Mouse (Mus musculus) left cerebral cortex, adult 18-20 months (tissue): Measurements from ENCODE around the gene Vamp9. TPM values are rescaled to one million over a fixed set of nuclear protein-coding genes. Genes with fewer than 3 reads are reported as not detected.

Experiments used
- DNase-seq, 2 experiments: peaks; one replicate each; pipeline ENCODE4 v3.0.0; 2021 to 2022; ENCODE audit warnings: low spot score in 2 of 2, mixed read lengths in 1 of 2
- total RNA-seq, 2 experiments: library from RNA; stranded (reverse); gene quantifications; 2 replicates each; pipeline ENCODE4 v1.2.3; 2021

Vamp9 gene
- total RNA-seq, 2 experiments from 2014 or later, result 1.6 TPM

GRCm38 (mm10) chr5:99941273-99941672, 35.2 kb downstream of the Vamp9 start:
- no peak for DNase-seq

DNA sequence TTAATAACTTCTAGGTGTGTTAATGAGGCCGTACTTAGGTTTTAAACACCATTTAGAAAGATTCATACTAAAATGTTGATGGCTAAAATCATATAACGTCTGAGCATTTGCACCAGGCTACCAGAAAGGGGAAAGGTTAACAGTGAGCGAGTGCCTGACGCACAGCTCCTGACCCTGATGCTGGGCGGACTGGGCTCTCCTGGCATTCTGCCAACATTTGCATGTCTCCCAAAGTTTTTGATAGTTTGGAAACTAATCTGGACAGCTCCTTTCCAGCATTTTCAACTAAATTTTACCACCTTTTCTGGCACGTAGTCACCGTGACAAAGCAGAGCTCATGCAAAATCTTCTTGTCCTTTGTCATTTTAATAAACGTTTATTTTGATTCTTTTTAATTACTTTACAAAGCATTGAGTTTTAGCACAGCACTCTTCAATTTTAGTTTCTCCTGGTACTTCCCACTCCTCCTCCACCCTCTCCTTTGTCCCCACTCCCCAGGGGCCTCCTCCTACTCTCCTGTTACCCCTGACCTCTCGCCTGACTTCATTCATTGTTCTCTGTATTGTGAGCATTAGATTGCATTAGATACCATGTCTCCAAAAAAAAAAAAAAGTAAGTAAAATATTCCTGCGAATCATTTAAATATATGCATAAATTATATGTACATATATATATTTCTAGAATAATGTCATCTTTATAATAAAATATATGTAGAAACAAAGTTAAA, 35.9 kb downstream of the Vamp9 start:
- DNase-seq, result no peak

DNA sequence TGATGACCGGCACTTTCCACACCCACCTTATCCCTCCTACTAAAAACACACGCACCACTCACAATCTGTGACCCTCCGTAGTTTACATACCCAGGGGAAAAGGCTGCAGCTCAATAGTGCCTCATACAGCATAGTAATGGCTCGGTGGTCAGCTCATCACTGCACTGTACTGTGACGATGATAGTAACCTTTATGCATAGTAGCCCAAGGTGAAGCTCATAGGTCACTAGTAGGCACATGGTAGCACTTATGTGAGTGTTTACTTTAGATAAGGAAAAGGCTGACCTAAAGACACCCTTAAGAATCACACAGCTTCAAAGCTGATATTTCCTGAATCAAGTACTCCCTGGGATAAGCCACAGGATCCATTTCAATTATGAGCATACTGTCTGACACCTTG, 46.5 kb downstream of the Vamp9 start:
- no peak for DNase-seq

GRCm38 (mm10) chr5:99953883-99954282, 47.8 kb downstream of the Vamp9 start:
- DNase-seq, result no peak

- DNase-seq, result no peak
Observed at GRCm38 (mm10) chr5:99958666-99959065, 52.6 kb downstream of the Vamp9 start.

DNA sequence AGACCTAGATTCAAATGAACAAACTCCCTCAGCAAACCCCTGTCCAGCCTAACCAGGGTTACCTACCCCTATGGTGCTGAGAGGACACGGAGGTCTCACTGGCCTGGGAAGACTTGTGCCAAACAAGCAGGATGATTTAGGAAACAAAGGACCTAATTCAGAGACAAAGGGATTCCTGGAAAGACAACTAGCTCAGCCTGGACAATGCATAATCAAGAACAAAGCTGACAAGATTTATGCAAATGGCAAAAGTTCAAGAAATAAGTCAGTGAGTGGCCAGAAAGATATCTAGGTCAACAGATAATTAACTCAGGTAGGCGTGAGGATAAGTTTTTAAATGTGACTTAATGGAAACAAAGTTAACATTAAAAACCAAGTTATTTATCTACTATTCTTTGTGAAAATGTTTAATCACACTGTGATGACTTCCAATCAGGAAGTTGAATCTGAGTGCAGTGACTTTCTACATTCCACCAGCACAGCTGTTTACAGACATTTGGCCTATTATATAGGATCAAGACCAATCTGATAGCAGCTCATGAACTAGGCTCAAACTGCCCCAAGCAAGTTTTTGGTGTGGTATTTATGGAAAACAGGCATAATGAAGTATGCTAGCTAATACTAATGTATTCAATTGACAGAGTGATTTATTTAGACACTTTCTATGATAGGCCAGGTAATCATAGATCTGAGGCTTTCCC, 53.3 kb downstream of the Vamp9 start:
- no peak for DNase-seq

GRCm38 (mm10) chr5:99959960-99960359, 53.9 kb downstream of the Vamp9 start:
- no peak for DNase-seq

DNA sequence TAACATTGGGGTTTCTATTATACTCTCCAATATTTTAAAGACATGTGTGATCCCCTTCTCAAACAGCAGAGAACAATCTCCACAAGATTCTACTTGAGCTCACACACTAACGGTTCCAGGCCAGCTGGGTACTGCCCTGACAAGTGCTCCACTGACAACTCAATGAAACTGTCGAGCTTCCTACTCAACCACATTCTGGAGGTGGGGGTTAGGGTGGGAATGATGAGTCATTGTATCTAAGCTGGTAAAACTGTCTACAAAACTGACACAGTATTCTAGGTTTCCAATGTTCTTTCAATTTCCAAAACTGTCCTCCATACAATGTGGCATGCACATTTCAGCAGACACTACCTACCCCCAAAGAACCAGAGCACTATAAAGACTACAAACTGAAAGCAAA, 67.9 kb downstream of the Vamp9 start:
- DNase-seq, result no peak

- no peak for DNase-seq
Observed at GRCm38 (mm10) chr5:99975061-99975460, 69.0 kb downstream of the Vamp9 start.

GRCm38 (mm10) chr5:99975776-99976175, 69.7 kb downstream of the Vamp9 start:
- DNase-seq, result no peak

- no peak for DNase-seq
Observed at GRCm38 (mm10) chr5:99976334-99976955, 70.4 kb downstream of the Vamp9 start.

DNA sequence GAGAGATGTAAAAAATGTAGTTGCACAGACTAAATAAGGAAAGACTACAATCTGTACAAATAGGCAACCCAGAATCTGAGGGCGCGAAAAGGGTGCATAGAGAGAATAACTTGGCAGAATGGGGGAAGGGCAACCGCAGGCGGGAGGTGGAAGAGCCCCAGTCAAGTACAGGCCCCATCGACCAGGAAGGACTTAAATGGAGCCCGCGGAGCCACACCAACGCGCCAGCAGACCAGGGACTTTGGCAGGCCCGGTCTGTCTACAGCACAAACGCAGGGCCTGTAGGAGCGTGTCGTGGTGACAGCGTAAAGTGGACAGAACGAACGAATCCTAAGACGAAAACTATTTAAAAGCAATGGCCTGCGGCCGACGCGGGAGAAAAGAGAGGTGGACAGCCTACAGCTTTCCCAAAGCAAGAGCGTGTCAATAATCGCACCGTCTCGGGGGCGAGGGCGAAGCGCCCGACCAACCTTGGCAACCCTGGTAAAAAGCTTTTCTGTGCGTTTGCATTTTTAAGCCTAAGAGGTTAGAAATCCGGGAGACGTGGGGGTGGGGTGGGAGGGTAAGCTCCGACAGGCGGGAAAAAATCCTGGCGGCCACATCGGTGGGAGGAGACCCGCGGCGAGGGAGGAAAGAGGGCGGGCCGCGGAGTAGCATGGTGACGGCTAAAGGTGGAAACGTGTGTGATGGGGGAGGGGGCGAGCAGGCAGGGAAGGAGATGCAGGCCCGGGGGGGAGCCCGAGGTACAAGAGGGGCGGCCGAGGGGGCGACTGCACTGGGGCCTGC, 71.7 kb downstream of the Vamp9 start:
- peak; percentile 64 to 66 for DNase-seq

GRCm38 (mm10) chr5:99978699-99979442, 72.8 kb downstream of the Vamp9 start, which contains the start of the genes Hnrnpd and 4930524J08Rik:
TSS of gene Hnrnpd (minus strand) at chr5:99978938.
TSS of gene 4930524J08Rik (plus strand) at chr5:99979061.
- DNase-seq, result peak; percentile 87 to 95

DNA sequence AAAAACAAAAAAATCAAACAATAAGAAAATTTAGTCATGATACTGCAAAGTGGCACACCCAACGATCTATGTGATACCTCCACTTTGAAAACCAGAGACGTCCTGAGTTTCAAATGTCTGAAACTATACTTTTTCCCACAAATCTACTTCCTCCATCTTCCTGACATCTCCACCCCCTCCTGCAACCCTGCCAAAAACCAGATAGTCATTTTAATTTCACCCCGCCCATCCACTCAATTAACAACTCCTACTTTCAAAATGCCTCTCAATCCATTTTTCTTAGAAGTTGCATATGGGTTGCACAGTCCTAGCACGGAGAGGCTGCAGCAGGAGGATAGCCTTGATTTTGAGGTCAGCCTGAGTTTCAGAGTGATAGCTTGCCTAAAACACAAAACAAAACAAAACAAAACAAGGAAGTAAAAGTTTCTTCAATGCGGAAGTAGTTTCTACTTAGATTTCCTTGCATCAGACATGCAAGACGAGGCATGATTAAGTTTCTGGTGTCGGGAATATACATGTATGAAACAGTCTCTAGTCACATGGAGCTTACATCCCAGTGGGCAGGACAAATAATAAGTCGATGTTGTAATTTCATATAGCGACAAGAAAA, 77.5 kb downstream of the Vamp9 start:
- DNase-seq, result no peak

DNA sequence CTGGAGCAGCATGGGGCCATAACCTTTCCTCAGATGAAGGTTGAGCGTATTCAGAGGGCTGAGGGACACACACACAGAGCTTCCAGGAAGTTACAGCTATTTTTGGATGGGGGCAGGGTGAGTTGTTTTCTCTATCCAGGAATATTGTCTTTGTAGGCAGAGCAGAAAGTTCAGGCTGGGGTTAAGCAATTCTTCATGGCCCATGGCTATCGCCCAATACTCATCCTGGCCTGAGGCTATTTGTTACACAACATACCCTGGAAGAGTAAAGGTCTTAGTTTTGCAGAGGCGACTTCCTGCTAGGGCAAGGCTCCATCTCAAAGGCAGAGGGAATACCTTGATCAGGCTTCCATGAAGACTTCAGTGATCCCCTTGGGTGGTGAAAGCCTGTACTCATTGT, 88.1 kb downstream of the Vamp9 start:
- DNase-seq, result no peak

DNA sequence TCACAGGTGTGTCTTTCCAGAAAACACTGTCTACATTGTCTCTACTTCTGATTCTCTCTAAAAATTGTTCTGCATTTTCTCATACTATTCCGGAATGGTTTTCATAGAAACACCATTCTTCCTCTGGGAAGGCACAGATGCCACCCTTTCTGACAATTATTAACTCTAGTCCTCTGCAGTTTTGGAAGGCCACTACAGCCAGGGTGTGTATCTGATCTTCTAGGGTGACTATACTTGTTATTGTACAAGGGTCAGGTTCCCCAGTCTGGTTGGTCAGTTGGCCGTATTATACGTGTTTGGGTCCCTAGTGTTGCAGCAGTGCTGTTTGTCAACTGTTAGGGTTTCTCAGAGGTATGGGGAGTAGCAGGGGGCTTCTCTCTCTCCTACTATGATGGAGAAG, 88.6 kb downstream of the Vamp9 start:
- no peak for DNase-seq

- no peak for DNase-seq
Observed at GRCm38 (mm10) chr5:100000048-100000447, 94.0 kb downstream of the Vamp9 start.

DNA sequence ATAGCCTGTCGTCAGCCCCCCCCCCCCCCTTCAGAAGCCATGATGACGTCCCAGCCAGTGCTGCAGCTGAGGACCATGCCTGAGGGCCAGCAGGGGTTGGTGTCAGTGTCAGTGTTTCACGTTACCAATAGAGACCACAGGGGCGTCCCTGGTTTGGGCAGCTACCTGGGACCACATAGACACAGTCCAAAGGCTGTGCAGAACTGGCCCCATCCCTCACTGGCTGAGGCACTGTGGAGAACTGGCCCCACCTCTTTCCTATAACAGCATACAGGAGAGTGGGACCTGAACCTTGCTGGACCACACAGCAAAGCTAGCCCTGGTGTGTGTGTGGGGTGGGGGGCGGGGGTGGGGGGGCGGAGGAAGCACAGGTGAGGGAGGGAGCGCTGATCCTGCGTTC, 94.4 kb downstream of the Vamp9 start:
- DNase-seq, result no peak
